Mouse (Mus musculus): Measurements from ENCODE around the gene Spop. TPM values are rescaled to one million over a fixed set of nuclear protein-coding genes. Genes with fewer than 3 reads are reported as not detected.

Gene Spop
- polyA plus RNA-seq, 1 experiment = 19.6 TPM

DNA sequence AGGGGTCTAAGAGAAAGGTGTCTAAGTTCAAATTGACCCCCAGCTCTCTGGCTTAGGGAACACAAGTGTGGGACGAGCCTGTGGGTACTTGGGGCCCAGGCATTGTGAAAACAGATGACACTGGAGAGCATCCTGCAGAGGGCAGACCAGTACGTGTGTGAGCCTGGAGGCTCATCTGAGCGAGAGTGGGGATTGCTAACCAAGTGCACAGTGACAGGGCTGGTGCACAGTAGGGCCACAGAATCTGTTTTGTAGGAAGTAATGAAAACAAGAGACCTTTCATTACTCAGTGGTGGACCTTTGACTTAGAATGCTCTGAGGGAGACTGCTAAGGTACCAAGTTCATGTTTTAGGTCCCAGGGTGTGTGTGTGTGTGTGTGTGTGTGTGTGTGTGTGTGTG is 106.1 kb downstream of the Spop start:
- no peak for TF ChIP-seq CTCF (IDR thresholded peaks at IDR 0.05; ENCODE audit: control insufficient read depth, insufficient read depth, insufficient replicate concordance, low read depth, low read length)
- no peak for TF ChIP-seq POLR2A (IDR thresholded peaks at IDR 0.05; ENCODE audit: control insufficient read depth, low read depth, low read length)
- H3K27me3 ChIP-seq (ENCODE audit: control insufficient read depth, insufficient read depth, low read length) = no peaks in the 10 kb centered on the region; the same call in 1 of the 2 replicates
- no peak overlapping the region for H3K4me3 ChIP-seq (ENCODE audit: control insufficient read depth, low read depth, low read length)
- H3K27ac ChIP-seq (ENCODE audit: control insufficient read depth, insufficient read depth, low read depth, low read length) = no peak overlapping the region
- H3K4me1 ChIP-seq (ENCODE audit: control insufficient read depth, insufficient read depth, low read length) = peaks cover 11% of the 10 kb centered on the region
- no peaks in the 10 kb centered on the region for H3K36me3 ChIP-seq (ENCODE audit: control insufficient read depth, insufficient read depth, low read length)

DNA sequence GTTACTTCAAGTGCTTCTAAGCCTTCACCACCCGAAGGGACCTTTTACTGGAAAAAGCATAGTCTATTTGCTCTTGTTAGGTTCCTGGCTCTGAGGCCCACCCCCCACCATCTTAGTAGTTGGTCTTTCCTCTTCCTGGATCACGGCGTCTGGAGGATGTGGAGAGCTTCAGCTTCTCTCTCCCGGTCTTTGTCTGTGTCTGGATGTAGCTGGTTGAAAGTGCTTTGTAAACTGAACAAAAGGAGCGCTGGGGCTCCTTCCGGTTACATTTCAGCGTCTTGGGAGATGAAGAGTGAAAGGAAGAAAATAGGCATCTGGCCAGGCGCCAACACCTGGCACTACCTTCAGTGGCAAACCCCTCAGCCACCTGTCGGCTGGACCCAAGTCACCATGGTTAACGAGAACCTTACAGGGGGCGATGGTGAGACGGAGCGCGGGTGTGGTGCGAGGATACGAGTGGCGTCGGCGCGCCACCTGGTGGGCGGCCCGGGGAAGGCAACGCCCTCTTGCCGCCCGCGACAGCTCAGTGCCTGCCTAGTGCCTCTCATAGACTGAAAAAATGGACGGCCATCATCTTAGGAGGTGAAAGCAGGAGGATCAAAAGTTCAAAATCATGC is 106.7 kb downstream of the Spop start:
- TF ChIP-seq POLR2A (IDR thresholded peaks at IDR 0.05; ENCODE audit: control insufficient read depth, low read depth, low read length) (no peak), CTCF (IDR thresholded peaks at IDR 0.05; ENCODE audit: control insufficient read depth, insufficient read depth, insufficient replicate concordance, low read depth, low read length) (peak; percentile 99)
- Histone ChIP-seq H3K4me3 (ENCODE audit: control insufficient read depth, low read depth, low read length) (peak overlapping the region; percentile 62), H3K27me3 (ENCODE audit: control insufficient read depth, insufficient read depth, low read length) (no peaks in the 10 kb centered on the region), H3K36me3 (ENCODE audit: control insufficient read depth, insufficient read depth, low read length) (no peaks in the 10 kb centered on the region), H3K27ac (ENCODE audit: control insufficient read depth, insufficient read depth, low read depth, low read length) (no peak overlapping the region), H3K4me1 (ENCODE audit: control insufficient read depth, insufficient read depth, low read length) (peaks cover 11% of the 10 kb centered on the region)

DNA sequence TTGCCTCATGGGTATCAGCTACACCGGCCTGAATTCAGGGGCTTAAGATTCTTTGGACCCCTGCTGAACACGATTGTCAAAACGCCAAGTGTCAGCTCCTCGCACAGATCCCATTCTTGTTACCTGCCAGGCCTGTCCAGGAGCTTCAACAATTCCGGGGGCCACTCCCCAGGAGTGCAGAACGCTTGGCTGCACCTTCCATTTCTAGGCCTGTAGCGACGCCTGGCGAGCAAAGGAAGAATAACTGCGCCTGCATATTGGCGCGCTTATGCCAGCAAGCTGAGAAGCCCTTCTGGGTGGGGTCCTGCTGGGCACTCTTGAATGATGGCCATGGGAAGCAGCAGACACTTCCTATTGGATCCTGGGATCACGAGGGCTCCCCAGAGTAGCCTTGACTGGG is 107.7 kb downstream of the Spop start:
- Histone ChIP-seq H3K4me3 (ENCODE audit: control insufficient read depth, low read depth, low read length) (peak overlapping the region; percentile 27), H3K27me3 (ENCODE audit: control insufficient read depth, insufficient read depth, low read length) (no peaks in the 10 kb centered on the region), H3K4me1 (ENCODE audit: control insufficient read depth, insufficient read depth, low read length) (peaks cover 11% of the 10 kb centered on the region), H3K27ac (ENCODE audit: control insufficient read depth, insufficient read depth, low read depth, low read length) (no peak overlapping the region), H3K36me3 (ENCODE audit: control insufficient read depth, insufficient read depth, low read length) (no peaks in the 10 kb centered on the region)
- TF ChIP-seq POLR2A (IDR thresholded peaks at IDR 0.05; ENCODE audit: control insufficient read depth, low read depth, low read length) (no peak), CTCF (IDR thresholded peaks at IDR 0.05; ENCODE audit: control insufficient read depth, insufficient read depth, insufficient replicate concordance, low read depth, low read length) (peak; percentile 93)

DNA sequence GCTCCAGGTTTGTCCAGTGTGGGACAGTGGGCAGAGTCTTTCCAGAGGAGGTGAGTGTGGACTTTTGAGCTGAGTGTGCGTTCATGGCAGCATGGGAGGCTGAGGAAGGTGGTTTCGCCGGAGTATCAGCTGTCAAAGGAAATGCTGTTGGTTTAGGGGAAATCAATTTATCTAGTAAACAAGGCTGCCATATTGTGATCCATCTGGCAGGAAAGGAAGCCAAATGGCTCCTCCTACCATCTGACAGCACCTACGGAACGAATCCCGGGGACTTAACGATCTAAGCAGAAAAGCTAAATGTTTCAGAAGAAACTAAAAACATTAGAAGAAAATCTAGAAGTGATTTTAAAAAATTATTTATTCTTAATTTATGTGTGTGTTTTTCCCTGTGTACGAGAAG is 113.4 kb downstream of the Spop start:
- Histone ChIP-seq H3K4me3 (ENCODE audit: control insufficient read depth, low read depth, low read length) (no peak overlapping the region), H3K27me3 (ENCODE audit: control insufficient read depth, insufficient read depth, low read length) (no peaks in the 10 kb centered on the region), H3K27ac (ENCODE audit: control insufficient read depth, insufficient read depth, low read depth, low read length) (no peak overlapping the region), H3K36me3 (ENCODE audit: control insufficient read depth, insufficient read depth, low read length) (no peaks in the 10 kb centered on the region), H3K4me1 (ENCODE audit: control insufficient read depth, insufficient read depth, low read length) (no peaks in the 10 kb centered on the region)
- no peak for TF ChIP-seq POLR2A (IDR thresholded peaks at IDR 0.05; ENCODE audit: control insufficient read depth, low read depth, low read length)
- TF ChIP-seq CTCF (IDR thresholded peaks at IDR 0.05; ENCODE audit: control insufficient read depth, insufficient read depth, insufficient replicate concordance, low read depth, low read length) = no peak

DNA sequence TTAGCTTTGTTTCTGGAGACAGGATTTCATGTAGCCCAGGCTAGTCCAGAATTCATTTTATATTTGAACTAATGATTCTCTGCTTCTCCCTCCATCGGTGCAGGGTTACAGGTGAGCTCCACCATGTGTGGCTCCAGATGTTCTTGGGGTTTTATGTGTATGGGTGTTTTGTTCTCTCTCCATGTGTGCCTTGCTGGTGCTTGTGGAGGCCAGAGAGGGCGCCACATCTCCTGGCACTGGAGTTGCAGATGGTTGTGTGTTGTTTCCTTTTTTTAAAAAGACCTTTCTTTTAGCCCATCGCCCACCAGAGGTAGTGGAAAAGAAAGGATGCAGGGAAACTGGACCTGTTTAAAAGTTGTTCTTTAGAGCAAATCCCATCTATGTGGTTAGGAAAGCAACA is 114.4 kb downstream of the Spop start:
- Histone ChIP-seq H3K27ac (ENCODE audit: control insufficient read depth, insufficient read depth, low read depth, low read length) (no peak overlapping the region), H3K4me3 (ENCODE audit: control insufficient read depth, low read depth, low read length) (no peak overlapping the region), H3K4me1 (ENCODE audit: control insufficient read depth, insufficient read depth, low read length) (peaks cover 5% of the 10 kb centered on the region), H3K36me3 (ENCODE audit: control insufficient read depth, insufficient read depth, low read length) (no peaks in the 10 kb centered on the region), H3K27me3 (ENCODE audit: control insufficient read depth, insufficient read depth, low read length) (no peaks in the 10 kb centered on the region)
- no peak for TF ChIP-seq CTCF (IDR thresholded peaks at IDR 0.05; ENCODE audit: control insufficient read depth, insufficient read depth, insufficient replicate concordance, low read depth, low read length)

DNA sequence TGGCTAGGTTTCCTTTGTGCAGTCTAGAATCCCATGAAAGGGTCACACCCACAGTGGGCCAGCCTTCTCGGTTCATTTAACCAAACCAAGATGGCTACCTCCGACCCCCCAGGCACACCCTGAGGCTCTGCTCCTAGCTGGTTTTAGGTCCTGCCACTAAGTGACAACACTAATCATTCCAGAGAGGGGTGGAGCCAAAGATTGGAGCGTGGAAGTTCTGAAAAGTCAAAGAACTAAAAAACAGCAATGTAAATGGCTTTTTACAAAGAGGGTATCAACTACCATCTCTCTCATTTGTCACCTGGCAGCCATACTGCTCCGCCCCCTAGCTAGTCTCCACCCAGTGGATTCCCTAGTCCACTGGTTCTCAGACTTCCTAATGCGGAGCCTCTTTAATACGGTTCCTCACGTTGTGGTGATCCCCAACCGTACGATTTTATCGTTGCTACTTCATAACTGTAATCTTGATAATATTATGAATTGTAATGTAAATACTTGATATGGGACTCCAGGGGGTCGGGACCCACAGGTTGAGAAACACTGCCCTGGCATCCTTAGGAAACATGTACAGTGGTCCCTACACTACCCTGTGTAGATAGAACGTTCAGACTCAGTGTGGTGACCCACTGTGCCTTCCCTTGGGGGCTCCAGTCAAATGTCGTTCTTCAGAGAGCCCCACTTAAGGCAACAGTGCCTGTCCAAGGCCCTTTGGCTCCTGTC is 118.6 kb downstream of the Spop start:
- peak overlapping the region; percentile 54 for H3K4me3 ChIP-seq (ENCODE audit: control insufficient read depth, low read depth, low read length)
- H3K36me3 ChIP-seq (ENCODE audit: control insufficient read depth, insufficient read depth, low read length) = no peaks in the 10 kb centered on the region
- H3K27ac ChIP-seq (ENCODE audit: control insufficient read depth, insufficient read depth, low read depth, low read length) = no peak overlapping the region
- no peak for TF ChIP-seq CTCF (IDR thresholded peaks at IDR 0.05; ENCODE audit: control insufficient read depth, insufficient read depth, insufficient replicate concordance, low read depth, low read length)
- no peak for TF ChIP-seq POLR2A (IDR thresholded peaks at IDR 0.05; ENCODE audit: control insufficient read depth, low read depth, low read length)
- peaks cover 13% of the 10 kb centered on the region for H3K4me1 ChIP-seq (ENCODE audit: control insufficient read depth, insufficient read depth, low read length)
- no peaks in the 10 kb centered on the region for H3K27me3 ChIP-seq (ENCODE audit: control insufficient read depth, insufficient read depth, low read length)

DNA sequence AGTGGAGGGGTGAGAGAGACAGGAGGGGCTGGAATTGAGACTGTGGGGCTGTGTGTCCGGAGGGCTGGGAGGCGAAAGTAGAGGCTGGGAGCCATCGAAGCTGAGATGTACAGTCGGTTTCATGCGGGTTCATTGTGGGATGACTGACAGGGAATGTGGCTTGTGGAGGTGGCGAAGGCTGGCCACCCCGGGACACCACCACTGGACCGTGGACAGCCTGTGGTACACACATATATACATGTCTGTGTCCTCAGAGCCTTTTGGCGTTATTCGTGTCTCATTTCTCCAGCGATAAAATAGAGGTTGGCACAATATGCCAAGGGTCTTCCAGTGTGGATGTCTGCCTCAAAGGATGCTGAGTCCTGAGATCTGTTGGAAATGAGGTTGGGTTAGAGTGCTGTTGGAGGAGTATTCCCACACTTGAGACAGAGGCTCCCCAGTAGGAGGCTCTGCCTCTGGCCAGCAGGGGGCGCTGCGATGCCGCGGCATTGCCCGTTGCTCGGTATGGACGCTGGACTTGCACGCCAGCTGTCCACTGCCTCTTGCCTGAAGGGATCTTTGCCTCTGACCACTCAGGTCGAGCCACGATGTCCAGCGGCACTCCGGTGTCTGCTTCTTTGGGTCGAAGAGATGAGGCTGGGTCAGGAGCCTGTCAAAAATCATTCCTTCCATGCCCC is 119.7 kb downstream of the Spop start:
- peak overlapping the region; percentile 30 for H3K4me3 ChIP-seq (ENCODE audit: control insufficient read depth, low read depth, low read length)
- peaks cover 13% of the 10 kb centered on the region for H3K4me1 ChIP-seq (ENCODE audit: control insufficient read depth, insufficient read depth, low read length)
- no peaks in the 10 kb centered on the region for H3K36me3 ChIP-seq (ENCODE audit: control insufficient read depth, insufficient read depth, low read length)
- peak; percentile 99 for TF ChIP-seq CTCF (IDR thresholded peaks at IDR 0.05; ENCODE audit: control insufficient read depth, insufficient read depth, insufficient replicate concordance, low read depth, low read length)
- TF ChIP-seq POLR2A (IDR thresholded peaks at IDR 0.05; ENCODE audit: control insufficient read depth, low read depth, low read length) = no peak
- no peak overlapping the region for H3K27ac ChIP-seq (ENCODE audit: control insufficient read depth, insufficient read depth, low read depth, low read length)
- H3K27me3 ChIP-seq (ENCODE audit: control insufficient read depth, insufficient read depth, low read length) = no peaks in the 10 kb centered on the region
